Mouse (Mus musculus) forebrain, embryonic 11.5 days (tissue): ENCODE data around the gene Art2b. TPM values are rescaled to one million over a fixed set of nuclear protein-coding genes. Genes with fewer than 3 reads are reported as not detected.
"Not testable (repeated sequence)": the region's sequence is repeated elsewhere in the genome, so short reads cannot be mapped to it uniquely, and the experiment has no call there.

Experiments used
- ATAC-seq: fragments of 200-750 bp; cut with Nextera tagmentation; replicated peaks from 2 replicates; pipeline ENCODE4 v1.8.0; 2017; ENCODE audit warnings: moderate TSS enrichment; ENCODE audit not compliant: low FRiP score
- DNase-seq: peaks from one replicate; pipeline ENCODE4 v3.0.0-alpha.2; 2017; ENCODE audit warnings: low spot score
- H3K27ac ChIP-seq: fragments of 300-500 bp; sonication (generic); 2 replicates; pipeline ENCODE4 v1.5.1; 2014; ENCODE audit warnings: low read depth, low read length
- H3K27me3 ChIP-seq: fragments of 300-500 bp; sonication (generic); 2 replicates; pipeline ENCODE4 v1.6.1; 2014; ENCODE audit warnings: mild to moderate bottlenecking, low read length, mixed read lengths; ENCODE audit not compliant: control insufficient read depth, insufficient read depth
- H3K36me3 ChIP-seq: fragments of 300-500 bp; sonication (generic); 2 replicates; pipeline ENCODE4 v1.6.1; 2014; ENCODE audit warnings: mild to moderate bottlenecking, low read length, moderate library complexity, mixed read lengths; ENCODE audit not compliant: control insufficient read depth, insufficient read depth
- H3K4me1 ChIP-seq: fragments of 300-500 bp; sonication (generic); replicated peaks from 2 replicates; pipeline ENCODE4 v1.6.1; 2014; ENCODE audit warnings: low read length, mixed read lengths; ENCODE audit not compliant: control insufficient read depth, insufficient read depth
- H3K4me2 ChIP-seq: fragments of 300-500 bp; sonication (generic); 2 replicates; pipeline ENCODE4 v1.6.1; 2014; ENCODE audit warnings: low read depth, mild to moderate bottlenecking, low read length, moderate library complexity, mixed read lengths; ENCODE audit not compliant: severe bottlenecking
- H3K4me3 ChIP-seq: fragments of 300-500 bp; sonication (generic); 2 replicates; pipeline ENCODE4 v1.5.1; 2014; ENCODE audit warnings: low read depth, low read length
- H3K9ac ChIP-seq: fragments of 300-500 bp; sonication (generic); 2 replicates; pipeline ENCODE4 v1.6.1; 2014; ENCODE audit warnings: low read length
- H3K9me3 ChIP-seq: fragments of 300-500 bp; sonication (generic); 2 replicates; pipeline ENCODE4 v1.6.1; 2016; ENCODE audit warnings: low read length, mixed read lengths; ENCODE audit not compliant: control insufficient read depth
- WGBS: fragments of 180-500 bp; shearing (Covaris S2); extraction: QIAGEN DNeasy Blood & Tissue Kit; methylation state at CpG from one replicate; pipeline ENCODE4 v1.1.7; 2014; 5-methylcytosine and 5-hydroxymethylcytosine counted together
- polyA plus RNA-seq: library from polyadenylated mRNA; unstranded; fragments of >200 nt; fragmentation: Nextera tagmentation; extraction: Ambion mirVana; gene quantifications from 2 replicates; pipeline ENCODE4 v1.2.1, GENCODE M21; 2014

The Art2b gene
- polyA plus RNA-seq: not detected in 2 replicates

DNA sequence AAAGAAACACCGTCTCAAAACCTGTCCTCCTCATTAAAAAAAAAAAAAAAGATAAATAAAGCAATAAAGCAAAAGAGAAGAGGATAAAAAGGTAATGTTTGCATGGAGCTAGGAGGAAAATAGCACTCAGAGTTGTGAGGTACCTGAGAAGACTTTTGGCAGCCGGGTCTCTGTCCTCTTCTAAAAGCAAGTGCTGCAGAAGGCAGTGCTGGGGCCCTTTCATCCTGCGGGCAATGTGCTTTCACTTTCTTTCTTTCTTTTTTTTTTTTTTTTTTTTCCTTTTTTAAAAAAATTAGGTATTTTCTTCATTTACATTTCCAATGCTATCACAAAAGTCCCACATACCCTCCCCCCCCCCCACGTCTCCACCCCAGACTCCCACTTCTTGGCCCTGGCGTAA is at the start of gene Art2b:
Art2b (minus strand) TSS at position 193 of the 400 bp plus-strand sequence.
- 92% methylated on average over 5 of the region's 5 CpGs for WGBS
- DNase-seq: no peak
- ATAC-seq: no peak

DNA sequence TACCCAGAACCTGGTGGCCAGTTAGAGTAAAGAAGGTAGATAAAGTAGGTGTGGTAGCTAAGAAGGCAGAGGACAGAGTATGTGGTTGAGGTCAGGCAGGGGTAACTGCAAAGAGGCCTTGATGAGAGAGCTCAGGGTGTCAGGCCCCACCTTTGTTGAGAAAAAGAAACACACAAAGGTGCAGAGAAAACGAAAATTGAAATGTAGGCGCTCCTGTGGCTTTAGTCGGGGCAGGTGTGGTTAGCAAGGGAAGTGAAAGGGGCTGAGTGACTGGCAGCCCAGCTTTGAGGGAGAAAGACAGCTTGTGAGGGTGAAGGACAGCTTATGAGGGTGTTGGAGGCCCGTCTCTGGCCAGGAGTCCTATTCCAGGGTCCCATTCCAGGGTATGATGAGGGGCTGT is 49.1 kb upstream of the Art2b start:
- no peak overlapping the region for H3K9ac ChIP-seq
- no peak for DNase-seq
- no peaks in the 10 kb centered on the region for H3K27me3 ChIP-seq
- H3K4me1 ChIP-seq: no peaks in the 10 kb centered on the region
- no peak overlapping the region for H3K4me3 ChIP-seq
- H3K9me3 ChIP-seq: no peaks in the 10 kb centered on the region
- no peak overlapping the region for H3K4me2 ChIP-seq
- WGBS: 84% methylated on average over 4 of the region's 4 CpGs
- no peak for ATAC-seq
- H3K27ac ChIP-seq: no peak overlapping the region
- H3K36me3 ChIP-seq: no peaks in the 10 kb centered on the region

More for the DNA sequence above, at the start of gene Art2b:
- Histone ChIP-seq H3K9ac (no peak within 1 kb of the TSS), H3K4me2 (no peak within 1 kb of the TSS), H3K27me3 (no peaks in the 10 kb centered on the region), H3K4me1 (no peaks in the 10 kb centered on the region), H3K36me3 (no peaks in the 10 kb centered on the region), H3K27ac (no peak within 1 kb of the TSS), H3K9me3 (no peaks in the 10 kb centered on the region), H3K4me3 (no peak within 1 kb of the TSS)

DNA sequence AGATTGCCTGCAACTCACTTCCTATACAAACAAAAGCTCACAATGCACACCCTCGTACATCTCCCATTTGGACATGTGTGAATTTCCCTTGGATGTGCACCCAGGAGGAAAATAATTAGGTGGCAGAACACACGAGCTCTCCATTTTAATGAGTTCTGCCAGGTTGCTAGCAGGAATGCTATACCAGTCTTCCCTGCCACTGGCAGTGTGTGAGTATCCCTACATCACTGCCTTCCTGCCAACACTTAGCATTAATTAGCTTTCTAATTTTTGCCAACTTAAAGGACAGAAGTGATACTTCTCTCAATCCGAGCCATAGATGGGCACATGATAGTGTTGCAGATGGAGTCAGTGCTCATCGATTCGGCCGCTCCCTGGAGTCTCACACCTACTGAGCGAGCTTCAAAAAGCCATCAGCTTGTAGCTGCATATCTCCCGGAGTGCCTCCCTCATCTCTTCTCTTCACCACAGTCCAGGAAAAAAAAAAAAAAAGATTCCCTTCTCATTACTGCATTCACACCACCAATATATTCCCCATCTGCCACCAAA is 48.3 kb upstream of the Art2b start:
- H3K9ac ChIP-seq: no peak overlapping the region
- H3K27me3 ChIP-seq: no peaks in the 10 kb centered on the region
- no peak overlapping the region for H3K4me2 ChIP-seq
- no peak for ATAC-seq
- DNase-seq: no peak
- H3K4me3 ChIP-seq: no peak overlapping the region
- no peaks in the 10 kb centered on the region for H3K4me1 ChIP-seq
- no peak overlapping the region for H3K27ac ChIP-seq
- WGBS: 76% methylated on average over 8 of the region's 8 CpGs
- no peaks in the 10 kb centered on the region for H3K9me3 ChIP-seq
- no peaks in the 10 kb centered on the region for H3K36me3 ChIP-seq

DNA sequence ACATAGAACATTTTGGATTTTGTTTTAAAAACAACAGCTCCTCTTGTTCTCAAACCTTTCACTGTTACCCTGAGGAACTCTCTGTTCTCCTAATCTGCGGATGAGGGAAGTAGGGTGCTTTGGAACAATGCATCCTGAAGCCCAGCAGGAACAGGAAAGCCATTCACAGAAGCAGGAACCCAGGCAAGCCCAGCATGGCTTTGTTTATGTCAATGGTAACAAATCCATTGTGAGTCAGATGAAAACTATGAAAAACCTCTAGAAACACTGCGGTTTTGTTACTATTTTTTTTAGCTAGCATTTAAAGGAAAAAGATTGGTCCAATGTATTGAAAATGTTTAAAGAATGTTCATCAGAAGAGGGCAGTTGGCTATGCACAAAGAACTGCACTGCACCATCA is 43.1 kb upstream of the Art2b start:
- WGBS: 43% methylated on average over 2 of the region's 2 CpGs
- no peaks in the 10 kb centered on the region for H3K36me3 ChIP-seq

DNA sequence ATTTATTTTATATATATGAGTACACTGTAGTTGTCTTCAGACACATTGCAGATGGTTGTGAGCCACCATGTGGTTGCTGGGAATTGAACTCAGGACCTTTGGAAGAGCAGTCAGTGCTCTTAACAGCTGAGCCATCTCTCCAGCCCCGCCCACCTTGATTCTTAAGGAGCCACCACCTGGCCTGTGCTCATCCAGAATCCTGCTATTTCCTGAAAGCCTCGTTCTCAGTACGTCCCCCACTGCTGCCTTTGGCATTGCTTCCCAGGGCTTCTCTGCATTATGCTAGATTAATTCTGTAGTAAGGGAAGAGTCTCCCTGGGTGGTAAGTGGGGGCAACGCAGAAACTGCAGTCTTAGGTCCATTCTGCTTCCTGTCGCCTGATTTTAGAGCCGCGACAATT is 41.8 kb upstream of the Art2b start:
- H3K27ac ChIP-seq, H3K4me3 ChIP-seq, H3K36me3 ChIP-seq, ATAC-seq, H3K27me3 ChIP-seq, H3K9me3 ChIP-seq, H3K4me2 ChIP-seq, H3K4me1 ChIP-seq, H3K9ac ChIP-seq, DNase-seq: not testable (repeated sequence)
- WGBS: 76% methylated on average over 7 of the region's 7 CpGs

More for the DNA sequence above, 43.1 kb upstream of the Art2b start:
- Histone ChIP-seq H3K4me1 (no peaks in the 10 kb centered on the region), H3K9ac (no peak overlapping the region), H3K4me2 (no peak overlapping the region), H3K27ac (no peak overlapping the region), H3K9me3 (no peaks in the 10 kb centered on the region), H3K4me3 (no peak overlapping the region), H3K27me3 (no peaks in the 10 kb centered on the region)
- DNase-seq: no peak
- ATAC-seq: no peak

DNA sequence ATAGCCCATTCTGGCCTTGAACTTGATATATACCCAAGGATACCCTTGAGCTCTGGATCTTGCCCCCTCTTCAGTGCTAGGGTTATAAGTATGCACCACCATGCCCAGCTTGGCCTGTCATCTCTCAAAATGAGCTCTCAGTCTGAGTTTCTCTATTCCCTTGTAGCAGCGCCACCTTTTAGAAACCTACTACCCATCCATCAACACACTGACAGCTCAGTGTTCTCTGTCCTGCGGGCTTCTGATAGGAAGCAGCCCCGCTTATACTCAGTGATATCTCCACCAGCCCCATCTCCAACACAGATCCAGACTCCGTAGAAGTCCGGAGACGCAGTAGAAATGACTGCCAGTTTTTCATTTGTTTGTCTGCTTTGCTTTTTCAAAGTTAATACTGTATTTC is 38.9 kb upstream of the Art2b start:
- no peak for DNase-seq
- Histone ChIP-seq H3K4me3 (no peak overlapping the region), H3K36me3 (no peaks in the 10 kb centered on the region), H3K4me1 (no peaks in the 10 kb centered on the region), H3K27ac (no peak overlapping the region), H3K9ac (no peak overlapping the region), H3K27me3 (no peaks in the 10 kb centered on the region), H3K9me3 (no peaks in the 10 kb centered on the region), H3K4me2 (no peak overlapping the region)
- WGBS: 93% methylated on average over 6 of the region's 6 CpGs
- ATAC-seq: no peak

DNA sequence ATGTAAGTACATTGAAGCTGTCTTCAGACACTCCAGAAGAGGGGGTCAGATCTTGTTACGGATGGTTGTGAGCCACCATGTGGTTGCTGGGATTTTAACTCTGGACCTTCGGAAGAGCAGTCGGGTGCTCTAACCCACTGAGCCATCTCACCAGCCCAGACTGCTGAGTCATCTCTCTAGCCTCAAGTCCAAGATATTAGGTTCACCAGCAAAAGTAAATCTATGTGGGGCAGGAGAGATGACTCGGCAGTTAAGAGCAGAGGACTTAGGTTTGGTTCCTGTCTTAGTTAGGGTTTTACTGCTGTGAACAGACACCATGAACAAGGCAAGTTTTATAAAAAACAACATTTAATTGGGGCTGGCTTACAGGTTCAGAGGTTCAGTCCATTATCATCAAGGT is 36.5 kb upstream of the Art2b start:
- not testable (repeated sequence) for H3K4me1 ChIP-seq, ATAC-seq, H3K27ac ChIP-seq, H3K4me2 ChIP-seq, DNase-seq, H3K9ac ChIP-seq, H3K9me3 ChIP-seq, H3K4me3 ChIP-seq, H3K27me3 ChIP-seq, H3K36me3 ChIP-seq
- 86% methylated on average over 4 of the region's 4 CpGs for WGBS

DNA sequence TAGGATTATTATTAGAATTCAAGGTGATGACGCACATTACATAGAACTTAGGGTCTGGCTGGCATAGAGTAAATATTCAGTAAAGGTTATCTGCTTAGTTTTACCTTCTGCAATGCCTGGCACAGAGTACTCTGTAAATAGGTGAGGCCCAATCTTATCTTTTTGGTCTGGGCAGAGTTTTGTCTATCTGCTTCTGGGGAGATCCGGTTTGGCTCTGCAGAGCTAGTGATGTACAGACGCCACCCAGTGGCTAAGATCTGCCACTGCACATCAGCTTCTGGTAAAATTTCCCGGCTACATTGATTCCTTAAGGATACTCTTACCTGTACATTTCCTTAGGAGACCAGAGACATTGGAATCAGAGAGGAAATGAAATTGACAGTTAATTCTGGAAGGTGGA is 35.0 kb upstream of the Art2b start:
- H3K27ac ChIP-seq: no peak overlapping the region
- ATAC-seq (no peak), DNase-seq (peak; percentile 68)
- no peaks in the 10 kb centered on the region for H3K36me3 ChIP-seq
- no peaks in the 10 kb centered on the region for H3K27me3 ChIP-seq
- 29% methylated on average over 4 of the region's 4 CpGs for WGBS
- H3K4me3 ChIP-seq: no peak overlapping the region
- no peak overlapping the region for H3K4me2 ChIP-seq
- no peaks in the 10 kb centered on the region for H3K4me1 ChIP-seq
- H3K9ac ChIP-seq: no peak overlapping the region
- no peaks in the 10 kb centered on the region for H3K9me3 ChIP-seq

DNA sequence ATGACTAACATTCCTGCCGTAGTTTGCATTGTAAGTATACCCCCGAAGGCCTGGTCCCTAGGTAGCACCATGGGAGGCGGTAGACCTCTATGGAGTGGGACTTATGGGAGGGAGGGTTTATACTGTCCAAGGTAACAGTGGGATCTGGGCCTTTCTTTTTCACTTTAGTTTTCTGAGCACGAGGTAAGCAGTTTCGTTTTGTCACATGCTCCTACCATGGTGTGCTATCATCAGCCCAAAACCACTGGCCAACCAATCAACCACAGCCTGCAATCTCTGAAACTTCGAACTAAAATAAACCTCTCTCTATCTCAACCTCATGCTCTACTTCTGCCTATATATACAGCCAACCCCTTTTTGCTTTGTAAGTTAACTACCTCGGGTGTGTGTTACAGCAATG is 32.9 kb upstream of the Art2b start:
- Histone ChIP-seq H3K27me3 (no peaks in the 10 kb centered on the region), H3K27ac (no peak overlapping the region), H3K9ac (no peak overlapping the region), H3K4me3 (no peak overlapping the region), H3K4me1 (no peaks in the 10 kb centered on the region), H3K36me3 (no peaks in the 10 kb centered on the region), H3K4me2 (no peak overlapping the region), H3K9me3 (no peaks in the 10 kb centered on the region)
- no peak for DNase-seq
- 83% methylated on average over 7 of the region's 7 CpGs for WGBS
- no peak for ATAC-seq
